Mouse (Mus musculus) lung, postnatal 14 days (tissue): ENCODE data around the gene Ppp1ca.

Source experiments
- DNase-seq: peaks from one replicate; pipeline ENCODE4 v3.0.0; 2021

Gene Ppp1ca

GRCm38 (mm10) chr19:4189051-4189620 is 2.7 kb upstream of the Ppp1ca start:
- no peak for DNase-seq

GRCm38 (mm10) chr19:4190831-4191334 is 982 bp upstream of the Ppp1ca start, which contains the start of gene Tbc1d10c:
TSS of gene Tbc1d10c (minus strand) at chr19:4191284.
- DNase-seq: peak; percentile 51

- no peak for DNase-seq
Measured at GRCm38 (mm10) chr19:4192251-4192985, 553 bp downstream of the Ppp1ca start.

GRCm38 (mm10) chr19:4193129-4193528 is 1.3 kb downstream of the Ppp1ca start:
- no peak for DNase-seq

GRCm38 (mm10) chr19:4194021-4194724 is 2.3 kb downstream of the Ppp1ca start:
- no peak for DNase-seq

GRCm38 (mm10) chr19:4194776-4195650 is 3.1 kb downstream of the Ppp1ca start:
- DNase-seq: no peak

- DNase-seq: no peak
Measured at GRCm38 (mm10) chr19:4196048-4196447, 4.2 kb downstream of the Ppp1ca start.

- DNase-seq: no peak
Measured at GRCm38 (mm10) chr19:4196548-4196947, 4.7 kb downstream of the Ppp1ca start.

- no peak for DNase-seq
Measured at GRCm38 (mm10) chr19:4197180-4197579, 5.3 kb downstream of the Ppp1ca start.

- DNase-seq: peak; percentile 97
Measured at GRCm38 (mm10) chr19:4201291-4201909, 9.5 kb downstream of the Ppp1ca start, which contains the start of gene Rad9a. TSS of gene Rad9a (minus strand) at chr19:4201662.

GRCm38 (mm10) chr19:4202149-4202548 is 10.3 kb downstream of the Ppp1ca start:
- no peak for DNase-seq

- DNase-seq: no peak
Measured at GRCm38 (mm10) chr19:4203148-4203547, 11.3 kb downstream of the Ppp1ca start.

- no peak for DNase-seq
Measured at GRCm38 (mm10) chr19:4203604-4204326, 11.9 kb downstream of the Ppp1ca start.

- no peak for DNase-seq
Measured at GRCm38 (mm10) chr19:4204889-4205288, 13.0 kb downstream of the Ppp1ca start.

- peak; percentile 82 for DNase-seq
Measured at GRCm38 (mm10) chr19:4206971-4207370, 15.1 kb downstream of the Ppp1ca start.

GRCm38 (mm10) chr19:4208563-4208962 is 16.7 kb downstream of the Ppp1ca start:
- no peak for DNase-seq

GRCm38 (mm10) chr19:4211891-4212588 is 20.2 kb downstream of the Ppp1ca start:
- DNase-seq: no peak

- DNase-seq: no peak
Measured at GRCm38 (mm10) chr19:4213524-4213974, 21.7 kb downstream of the Ppp1ca start.

- peak; percentile 64 for DNase-seq
Measured at GRCm38 (mm10) chr19:4214071-4214770, 22.4 kb downstream of the Ppp1ca start, which contains the start of the genes Clcf1 and AC109138.7. TSS of gene Clcf1 (plus strand) at chr19:4214238. TSS of gene AC109138.7 (plus strand) at chr19:4214357.
